Mouse (Mus musculus): ENCODE results near the gene 1810037I17Rik.

GRCm38 (mm10) chr3:122894772-122895171 is 29.2 kb upstream of the 1810037I17Rik start, which contains the start of gene Fabp2:
- no peak for TF ChIP-seq POLR2A (IDR thresholded peaks at IDR 0.05; ENCODE audit: borderline replicate concordance, low read depth, low read length)
- TF ChIP-seq CTCF (IDR thresholded peaks at IDR 0.05; ENCODE audit: low read depth, low read length), result no peak

Measured in bone marrow macrophage, adult 2 months (primary cell).